Mouse (Mus musculus) C2C12 (cell line): ENCODE measurements around the gene Lsamp.

Experiments
- CEBPB ChIP-seq: IDR thresholded peaks from one replicate; pipeline ENCODE4 v1.6.1; 2011; ENCODE audit warnings: low read depth, mild to moderate bottlenecking, control low read depth, moderate library complexity
- CTCF ChIP-seq: IDR thresholded peaks from one replicate; pipeline ENCODE4 v1.5.1; 2011; ENCODE audit not compliant: control insufficient read depth, insufficient read depth, insufficient read length
- FOSL1 ChIP-seq: IDR thresholded peaks from one replicate; pipeline ENCODE4 v1.8.0; 2011; ENCODE audit warnings: mild to moderate bottlenecking, low read length; ENCODE audit not compliant: poor library complexity, insufficient read depth, severe bottlenecking
- MYOD1 ChIP-seq: IDR thresholded peaks from one replicate; pipeline ENCODE4 v1.6.1; 2011; ENCODE audit warnings: low read depth; ENCODE audit not compliant: control insufficient read depth, insufficient read length
- MYOG ChIP-seq: IDR thresholded peaks from one replicate; pipeline ENCODE4 v1.6.1; 2011; ENCODE audit not compliant: control insufficient read depth, insufficient read length; ENCODE audit errors: extremely low read depth
- USF1 ChIP-seq: IDR thresholded peaks from one replicate; pipeline ENCODE4 v1.6.1; 2011; ENCODE audit warnings: low read depth, mild to moderate bottlenecking, control low read depth, moderate library complexity

- TF ChIP-seq CTCF (no peak), CEBPB (no peak), MYOD1 (no peak), FOSL1 (no peak), USF1 (no peak), MYOG (no peak)
Measured at GRCm38 (mm10) chr16:41125051-41125450, 1140.9 kb downstream of the Lsamp start.
